Mouse (Mus musculus) intestine, postnatal 0 days (tissue): ENCODE results near the gene Gm2042. TPM values are rescaled to one million over a fixed set of nuclear protein-coding genes. Genes with fewer than 3 reads are reported as not detected.
"Not testable (repeated sequence)": the region's sequence is repeated elsewhere in the genome, so short reads cannot be mapped to it uniquely, and the experiment has no call there.

ENCODE experiments used
- ATAC-seq: fragments of 200-750 bp; cut with Nextera tagmentation; 2 replicates; pipeline ENCODE4 v1.8.0; 2017; ENCODE audit warnings: mild to moderate bottlenecking, moderate TSS enrichment, moderate library complexity
- H3K27ac ChIP-seq: fragments of 300-500 bp; sonication (generic); 2 replicates; pipeline ENCODE4 v1.5.1; 2014; ENCODE audit warnings: mild to moderate bottlenecking, low read depth, low read length, moderate library complexity
- H3K27me3 ChIP-seq: fragments of 300-500 bp; sonication (generic); replicated peaks from 2 replicates; pipeline ENCODE4 v1.6.1; 2014; ENCODE audit warnings: low read length, mixed read lengths; ENCODE audit not compliant: control insufficient read depth, insufficient read depth
- H3K36me3 ChIP-seq: fragments of 300-500 bp; sonication (generic); 2 replicates; pipeline ENCODE4 v1.6.1; 2014; ENCODE audit warnings: mild to moderate bottlenecking, moderate library complexity; ENCODE audit not compliant: control insufficient read depth, insufficient read depth
- H3K4me1 ChIP-seq: fragments of 300-500 bp; sonication (generic); replicated peaks from 2 replicates; pipeline ENCODE4 v1.6.1; 2014; ENCODE audit warnings: antibody characterized with exemption, low read length, mixed read lengths; ENCODE audit not compliant: control insufficient read depth, insufficient read depth
- H3K4me2 ChIP-seq: fragments of 300-500 bp; sonication (generic); replicated peaks from 2 replicates; pipeline ENCODE4 v1.6.1; 2014; ENCODE audit warnings: low read depth, mild to moderate bottlenecking, moderate library complexity
- H3K4me3 ChIP-seq: fragments of 300-500 bp; sonication (generic); 2 replicates; pipeline ENCODE4 v1.5.1; 2014; ENCODE audit warnings: low read depth, low read length
- H3K9ac ChIP-seq: fragments of 300-500 bp; sonication (generic); 2 replicates; pipeline ENCODE4 v1.6.1; 2014; ENCODE audit warnings: mild to moderate bottlenecking, low read depth, low read length
- H3K9me3 ChIP-seq: fragments of 300-500 bp; sonication (generic); 2 replicates; pipeline ENCODE4 v1.6.1; 2016; ENCODE audit warnings: mixed run types; ENCODE audit not compliant: control insufficient read depth
- WGBS: fragments of 180-500 bp; shearing (Covaris S2); extraction: QIAGEN DNeasy Blood & Tissue Kit; methylation state at CpG from one replicate; pipeline ENCODE4 v1.1.7; 2014; 5-methylcytosine and 5-hydroxymethylcytosine counted together
- polyA plus RNA-seq: library from polyadenylated mRNA; unstranded; fragments of >200 nt; fragmentation: Nextera tagmentation; extraction: Ambion mirVana; gene quantifications from 2 replicates; pipeline ENCODE4 v1.2.1, GENCODE M21; 2015

The Gm2042 gene
- polyA plus RNA-seq: not detected in 2 replicates

DNA sequence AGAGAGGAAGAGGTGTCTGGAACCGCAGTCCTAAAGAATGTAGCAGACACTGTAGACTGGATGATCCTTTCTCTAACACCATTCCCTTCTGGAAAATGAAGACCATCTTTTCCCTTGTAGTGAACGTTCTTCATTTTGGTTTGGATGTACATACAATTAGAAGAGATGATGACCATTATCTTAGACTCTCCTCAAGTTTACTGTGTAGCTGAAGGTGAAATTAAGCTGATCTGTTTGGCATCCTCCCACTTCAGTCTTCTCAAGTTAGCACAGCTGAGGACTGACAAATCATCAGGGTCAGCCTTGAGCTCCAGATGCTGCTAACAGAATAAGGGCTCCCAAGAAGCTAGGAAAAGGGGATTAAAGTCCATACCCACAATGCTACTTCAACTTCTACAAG lies at the start of gene Gm2042:
Gm2042 (plus strand) TSS at position 301 of the 400 bp plus-strand sequence.
- H3K9me3 ChIP-seq, H3K27ac ChIP-seq, H3K9ac ChIP-seq, H3K27me3 ChIP-seq, H3K4me2 ChIP-seq, H3K4me1 ChIP-seq, H3K4me3 ChIP-seq, ATAC-seq, H3K36me3 ChIP-seq: not testable (repeated sequence)
- WGBS: 68% methylated on average over 2 of the region's 2 CpGs

DNA sequence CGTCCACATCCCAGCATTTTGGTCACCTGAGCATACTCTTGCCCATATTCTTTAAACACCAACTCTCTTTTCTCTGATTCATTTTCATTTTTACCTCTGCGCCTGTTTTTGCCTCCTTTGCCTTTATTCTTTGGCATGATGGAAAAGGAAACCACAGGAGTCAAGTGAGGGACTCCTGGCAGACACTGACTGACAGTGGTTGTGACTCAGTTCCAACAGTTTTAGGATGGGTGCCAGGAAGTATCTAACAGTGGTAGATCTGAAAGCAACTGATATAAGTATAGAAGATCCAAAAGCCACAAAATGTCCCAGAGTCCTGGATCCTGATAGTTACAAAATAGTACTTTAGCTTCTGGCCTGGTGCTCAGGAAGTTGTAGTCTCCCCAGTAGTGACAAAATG lies 34.2 kb upstream of the Gm2042 start, which contains the start of gene Gm2035:
Gm2035 (minus strand) TSS at position 137 of the 400 bp plus-strand sequence.
- ATAC-seq, H3K4me3 ChIP-seq, H3K9ac ChIP-seq, H3K4me2 ChIP-seq, H3K4me1 ChIP-seq, H3K36me3 ChIP-seq, H3K27me3 ChIP-seq, H3K9me3 ChIP-seq, H3K27ac ChIP-seq: not testable (repeated sequence)
- WGBS: 69% methylated on average over 2 of the region's 2 CpGs

- not testable (repeated sequence) for H3K4me2 ChIP-seq, H3K4me3 ChIP-seq, H3K27me3 ChIP-seq, H3K4me1 ChIP-seq, H3K9me3 ChIP-seq, H3K9ac ChIP-seq, H3K36me3 ChIP-seq, ATAC-seq, H3K27ac ChIP-seq
Observed at GRCm38 (mm10) chr12:87984000-87984399, 30.1 kb downstream of the Gm2042 start.

DNA sequence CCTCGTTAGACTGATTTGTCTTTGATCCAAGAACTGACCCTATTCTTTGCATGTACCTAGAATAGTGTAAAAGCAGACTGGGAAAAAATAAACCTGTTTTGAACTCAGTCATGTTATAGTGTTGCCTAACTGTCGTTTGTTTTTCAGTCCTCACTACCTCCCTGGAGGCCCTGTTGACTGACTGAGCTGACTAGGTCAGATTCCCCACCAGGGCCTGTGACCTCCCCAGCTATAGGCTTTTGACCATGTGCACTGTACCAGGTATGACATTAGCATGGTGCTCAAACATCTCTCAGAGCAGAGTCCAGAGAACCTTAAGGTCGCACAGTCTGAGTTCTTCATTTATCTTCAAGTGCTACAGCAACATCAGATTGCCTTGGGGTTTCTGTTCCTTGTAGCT lies 50.2 kb downstream of the Gm2042 start:
- H3K4me2 ChIP-seq, H3K27ac ChIP-seq, H3K4me3 ChIP-seq, ATAC-seq, H3K9me3 ChIP-seq, H3K27me3 ChIP-seq, H3K4me1 ChIP-seq, H3K9ac ChIP-seq, H3K36me3 ChIP-seq: not testable (repeated sequence)
- 51% methylated on average over 3 of the region's 3 CpGs for whole genome bisulfite sequencing

Other genes starting within 250 kb of the Gm2042 start
- gene Gm21319, start 178.3 kb upstream of the Gm2042 start, polyA plus RNA-seq: not detected in 2 replicates
- not detected in 2 replicates for gene Gm21936, start 158.6 kb upstream of the Gm2042 start, polyA plus RNA-seq
- gene BB287469, start 137.5 kb upstream of the Gm2042 start, polyA plus RNA-seq: not detected in 2 replicates
- gene Gm2001, start 111.7 kb upstream of the Gm2042 start, polyA plus RNA-seq: not detected in 2 replicates
- gene Gm2016, start 80.0 kb upstream of the Gm2042 start, polyA plus RNA-seq: not detected in 2 replicates
- not detected in 2 replicates for gene Gm2022, start 58.7 kb upstream of the Gm2042 start, polyA plus RNA-seq
- gene Gm2035, start 34.2 kb upstream of the Gm2042 start, polyA plus RNA-seq: not detected in 2 replicates
- not detected in 2 replicates for gene Gm2075, start 57.8 kb downstream of the Gm2042 start, polyA plus RNA-seq
- not detected in 2 replicates for gene Gm6803, start 64.7 kb downstream of the Gm2042 start, polyA plus RNA-seq
- gene Gm2056, start 72.9 kb downstream of the Gm2042 start, polyA plus RNA-seq: not detected in 2 replicates
- not detected in 2 replicates for gene Gm16368, start 129.6 kb downstream of the Gm2042 start, polyA plus RNA-seq
- not detected in 2 replicates for gene Gm10436, start 228.0 kb downstream of the Gm2042 start, polyA plus RNA-seq